Mouse (Mus musculus) B cell, adult 67 days (primary cell): ENCODE results near the gene Gm9611. TPM values are rescaled to one million over a fixed set of nuclear protein-coding genes. Genes with fewer than 3 reads are reported as not detected.

Experiments
- total RNA-seq, 2 experiments: library from RNA; stranded (reverse); gene quantifications; 4 replicates each; pipeline ENCODE4 v1.2.4; 2023

Gm9611 gene
- not detected for total RNA-seq

DNA sequence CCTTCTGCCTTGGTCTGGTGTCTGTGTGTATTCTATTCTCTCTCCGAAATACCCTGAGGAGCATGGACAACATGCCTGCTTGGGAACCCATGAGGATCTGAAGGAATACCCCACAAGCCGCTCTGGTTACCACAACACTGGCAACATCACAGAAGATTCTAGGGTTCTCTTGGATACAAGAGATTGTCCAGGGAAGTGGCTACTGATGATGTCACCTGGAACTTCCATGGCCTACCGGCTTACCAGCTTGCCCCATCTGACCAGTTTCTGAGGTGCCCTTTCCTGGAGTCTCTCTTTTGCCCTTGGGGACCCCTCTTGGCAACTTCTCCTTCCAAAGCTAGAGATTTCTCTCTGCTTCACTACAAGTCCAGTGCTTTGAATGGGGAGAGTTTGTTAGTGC lies at the start of gene Gm9611:
Gene Gm9611, minus strand, starts transcription at position 101 of the 400 bp plus-strand sequence.

DNA sequence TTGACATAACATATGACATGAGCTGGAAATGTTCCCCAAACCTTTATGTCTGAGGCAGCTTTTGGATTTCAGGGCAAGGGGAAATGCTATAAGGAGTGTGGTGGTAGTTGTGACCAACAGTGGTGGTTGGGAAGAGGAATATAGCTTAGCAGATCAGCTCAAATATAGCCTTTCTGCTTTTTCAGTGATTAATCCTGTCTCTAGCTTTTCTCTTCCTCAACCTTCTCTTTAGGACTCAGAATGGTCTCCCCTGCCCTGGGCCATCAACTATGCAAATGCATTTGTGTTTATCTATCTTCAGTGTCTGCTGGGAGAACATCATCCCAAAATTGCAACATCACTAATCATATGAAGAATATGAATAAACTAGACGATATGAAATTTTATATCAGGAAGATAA lies 12.8 kb upstream of the Gm9611 start, which contains the start of gene Gm7995:
Gene Gm7995, plus strand, starts transcription at position 301 of the 400 bp plus-strand sequence.

DNA sequence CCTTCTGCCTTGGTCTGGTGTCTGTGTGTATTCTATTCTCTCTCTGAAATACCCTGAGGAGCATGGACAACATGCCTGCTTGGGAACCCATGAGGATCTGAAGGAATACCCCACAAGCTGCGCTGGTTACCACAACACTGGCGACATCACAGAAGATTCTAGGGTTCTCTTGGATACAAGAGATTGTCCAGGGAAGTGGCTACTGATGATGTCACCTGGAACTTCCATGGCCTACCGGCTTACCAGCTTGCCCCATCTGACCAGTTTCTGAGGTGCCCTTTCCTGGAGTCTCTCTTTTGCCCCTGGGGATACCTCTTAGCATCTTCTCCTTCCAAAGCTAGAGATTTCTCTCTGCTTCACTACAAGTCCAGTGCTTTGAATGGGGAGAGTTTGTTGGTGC lies 37.2 kb downstream of the Gm9611 start, which contains the start of gene Gm17026:
Gene Gm17026, minus strand, starts transcription at position 101 of the 400 bp plus-strand sequence.

Other genes starting within 250 kb of the Gm9611 start
- gene Gm7951, start 180.0 kb downstream of the Gm9611 start, total RNA-seq: not detected
- gene Gm17027, start 134.7 kb downstream of the Gm9611 start, total RNA-seq: not detected
- gene Gm3573, start 106.6 kb downstream of the Gm9611 start, total RNA-seq: not detected
- gene Gm17026, start 37.3 kb downstream of the Gm9611 start, total RNA-seq: not detected
- gene Gm7995, start 12.9 kb upstream of the Gm9611 start, total RNA-seq: not detected
- gene Gm8005, start 142.3 kb upstream of the Gm9611 start, total RNA-seq: not detected
- not detected for gene Gm8011, start 166.5 kb upstream of the Gm9611 start, total RNA-seq
- gene Gm8020, start 205.0 kb upstream of the Gm9611 start, total RNA-seq: not detected
- not detected for gene Gm8024, start 226.9 kb upstream of the Gm9611 start, total RNA-seq